Mouse (Mus musculus) lung, postnatal 0 days (tissue): ENCODE data around the gene Cacna2d1.

ENCODE experiments used
- CTCF ChIP-seq: IDR thresholded peaks from 2 replicates; pipeline ENCODE4 v1.5.1; 2016; ENCODE audit warnings: antibody characterized with exemption, mild to moderate bottlenecking
- EP300 ChIP-seq: IDR thresholded peaks from 2 replicates; pipeline ENCODE4 v1.6.1; 2016; ENCODE audit warnings: antibody characterized with exemption, mild to moderate bottlenecking, control low read depth

DNA sequence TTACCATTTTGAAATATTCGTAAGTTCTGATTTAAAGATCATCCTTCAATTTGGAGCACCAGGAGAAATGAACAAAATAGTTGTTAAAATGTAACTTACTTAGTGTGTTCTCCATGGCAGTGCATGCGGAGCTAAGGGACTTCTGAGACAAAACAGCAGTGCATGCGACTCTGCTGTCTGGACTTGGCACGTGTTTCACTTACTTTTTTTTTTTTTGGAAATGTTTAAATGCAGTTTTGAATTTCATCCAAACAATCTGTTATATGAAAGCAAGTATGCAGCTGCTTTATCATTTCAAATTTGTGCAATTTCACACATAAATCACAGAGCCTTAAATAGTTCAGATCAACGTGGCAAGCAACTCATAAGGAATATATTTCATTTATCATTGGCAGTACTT, 379.8 kb downstream of the Cacna2d1 start:
- TF ChIP-seq CTCF (no peak), EP300 (no peak)
